Mouse (Mus musculus) adrenal gland, postnatal 10 days (tissue): ENCODE data around the gene Zfp260. TPM values are rescaled to one million over a fixed set of nuclear protein-coding genes. Genes with fewer than 3 reads are reported as not detected.
"Not testable (repeated sequence)": the region's sequence is repeated elsewhere in the genome, so short reads cannot be mapped to it uniquely, and the experiment has no call there.

Experiments used
- DNase-seq: peaks from one replicate; pipeline ENCODE4 v3.0.0; 2021; ENCODE audit warnings: mixed read lengths
- long read RNA-seq, 2 experiments: library from polyadenylated mRNA; stranded (forward); transcript quantifications; one replicate each; pipeline ENCODE4 v2.0.0; 2021
- total RNA-seq, 2 experiments: library from RNA; stranded (reverse); gene quantifications; 2 replicates each; pipeline ENCODE4 v1.2.3; 2021

The Zfp260 gene
- 10 to 100 TPM; 42.0 to 44.7 TPM for total RNA-seq
- long read RNA-seq, experiment 1, full-length matches to known transcripts, result 12 of 15 reads
- long read RNA-seq, experiment 1, partial matches to known transcripts, result 0 of 15 reads
- long read RNA-seq, experiment 1, other reads (novel, unspliced or antisense), result 3 of 15 reads
- long read RNA-seq, experiment 2, full-length matches to known transcripts, result 14 of 20 reads
- long read RNA-seq, experiment 2, partial matches to known transcripts, result 0 of 20 reads
- long read RNA-seq, experiment 2, other reads (novel, unspliced or antisense), result 6 of 20 reads

DNA sequence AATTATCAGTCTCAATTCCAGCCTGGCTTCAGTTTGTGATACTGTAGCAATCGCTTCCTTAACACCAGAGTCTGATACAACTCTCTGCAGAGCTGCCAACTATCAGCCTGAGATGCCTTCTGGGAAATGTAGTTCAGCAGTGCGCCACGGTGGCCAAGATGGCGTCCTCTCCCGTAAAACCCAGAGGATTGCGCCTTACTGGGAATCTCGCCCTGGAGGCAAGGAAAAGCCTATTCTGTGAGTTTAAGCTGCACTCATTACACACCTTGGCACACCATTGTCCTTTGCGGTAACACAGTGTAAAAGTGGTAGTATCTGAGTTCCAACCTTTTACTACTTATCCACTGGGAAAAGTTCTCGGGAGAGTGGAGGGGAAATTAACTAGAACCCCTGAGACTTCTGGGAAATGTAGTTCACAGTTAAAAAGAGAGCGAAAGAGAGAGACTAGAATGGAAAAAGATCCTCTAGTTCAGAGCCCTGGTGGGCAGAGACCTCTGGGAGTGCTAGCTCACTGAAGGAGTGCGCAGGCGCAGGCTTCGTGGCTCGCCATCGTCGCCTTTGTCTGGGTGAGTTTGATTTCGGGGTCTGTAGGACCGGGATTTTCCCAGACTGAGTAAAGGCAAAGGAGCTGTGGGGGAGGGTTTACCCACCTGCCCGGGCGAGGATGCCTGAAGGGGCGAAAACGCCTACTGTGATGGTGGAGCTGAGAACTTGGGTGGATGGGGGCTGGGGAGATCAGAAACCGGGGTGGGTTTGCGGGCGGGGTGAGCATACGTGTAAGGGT lies at the start of gene Zfp260:
Gene Zfp260 (plus strand): TSS at position 132 of the 784 bp plus-strand sequence.
- peak; percentile 91 for DNase-seq

DNA sequence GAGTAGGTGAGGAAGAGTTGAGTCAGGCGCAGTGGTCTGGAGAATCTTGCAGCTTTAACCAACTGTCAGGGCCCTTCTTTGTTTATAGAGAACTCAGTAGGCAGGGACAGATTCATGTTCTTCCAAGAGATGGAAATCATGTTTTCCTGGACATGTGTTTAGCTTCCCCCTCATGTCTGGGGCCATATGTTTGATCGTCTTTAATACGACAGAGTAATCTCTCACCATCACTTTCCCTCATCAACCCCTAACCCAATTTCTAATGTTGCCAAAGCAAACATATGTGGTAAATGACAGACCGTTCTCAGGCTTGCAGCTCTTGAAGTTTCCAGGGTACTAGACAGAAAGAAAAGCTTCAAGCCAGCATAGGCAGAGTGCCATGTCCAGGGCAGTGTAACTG lies 46.5 kb upstream of the Zfp260 start:
- DNase-seq, result no peak

DNA sequence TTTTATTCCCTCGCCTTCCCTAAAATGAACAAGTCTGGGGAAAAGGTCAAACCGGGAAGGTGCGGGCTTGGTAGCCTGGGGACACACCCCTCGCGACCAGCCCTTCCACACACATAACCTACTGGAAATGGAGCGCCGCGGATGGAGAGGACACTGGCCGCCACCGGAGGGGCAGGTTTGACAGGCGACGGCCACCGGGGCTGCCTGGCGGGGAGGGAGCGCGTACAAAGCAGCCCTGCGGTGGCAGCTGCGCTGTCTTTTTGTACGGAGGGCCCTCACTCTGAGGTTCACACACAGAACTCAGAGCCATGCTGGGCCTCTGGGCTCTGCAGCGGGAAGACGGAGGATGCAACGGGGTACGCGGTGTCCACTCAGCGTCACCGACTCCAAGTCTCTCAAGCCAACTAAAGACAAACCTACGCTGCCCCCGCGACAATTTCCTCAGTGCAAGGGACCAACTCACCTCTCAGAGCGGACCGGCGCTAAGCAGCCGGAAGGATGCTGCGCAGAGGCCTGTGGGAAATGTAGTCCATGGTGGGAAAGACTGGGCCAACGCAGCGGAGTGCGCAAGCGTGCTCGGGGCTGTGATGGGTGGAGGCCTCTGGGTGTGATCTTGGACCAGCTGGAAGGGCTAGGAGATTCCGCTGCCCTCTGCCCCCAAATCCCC lies 43.6 kb upstream of the Zfp260 start, which contains the start of gene Zfp14:
Gene Zfp14 (minus strand): TSS at position 499 of the 667 bp plus-strand sequence.
- peak; percentile 91 for DNase-seq

DNA sequence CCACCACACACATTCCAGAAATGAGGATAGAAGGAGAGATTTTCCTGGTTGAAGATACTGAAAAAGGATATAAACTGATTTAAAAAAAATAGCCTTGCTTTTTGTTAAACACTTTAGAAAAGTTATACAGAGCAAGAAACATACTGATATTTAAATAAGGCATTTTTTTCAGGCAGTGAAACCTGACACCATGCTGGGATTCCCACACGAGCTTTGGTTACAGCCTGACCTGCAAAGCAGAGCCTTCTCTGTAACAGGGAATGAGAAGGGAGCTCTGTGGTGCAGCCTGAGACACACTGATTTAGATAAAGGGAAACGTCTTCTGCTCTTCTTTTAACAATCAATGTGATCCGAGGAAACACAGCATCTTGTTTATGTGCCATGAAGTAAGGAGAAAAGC lies 41.0 kb upstream of the Zfp260 start:
- DNase-seq, result no peak

DNA sequence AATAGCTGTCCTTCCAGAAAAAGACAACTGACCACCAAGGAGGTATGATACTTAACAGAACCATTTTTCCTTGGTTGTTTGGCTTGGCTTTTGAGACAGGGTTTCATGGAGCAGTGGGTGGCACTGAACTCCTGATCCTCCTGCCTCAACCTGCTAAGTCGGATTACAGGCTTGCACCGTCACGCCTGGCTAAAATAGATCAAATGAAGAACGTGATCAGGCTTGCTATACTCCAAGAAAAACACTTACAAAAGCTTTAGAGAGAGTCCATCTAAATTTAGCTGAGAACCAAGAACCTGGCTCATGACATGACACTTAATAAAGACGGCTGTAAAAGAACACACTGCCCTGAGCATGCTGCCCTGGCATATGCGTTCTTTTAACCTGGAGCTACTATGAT lies 34.2 kb upstream of the Zfp260 start:
- DNase-seq, result no peak

DNA sequence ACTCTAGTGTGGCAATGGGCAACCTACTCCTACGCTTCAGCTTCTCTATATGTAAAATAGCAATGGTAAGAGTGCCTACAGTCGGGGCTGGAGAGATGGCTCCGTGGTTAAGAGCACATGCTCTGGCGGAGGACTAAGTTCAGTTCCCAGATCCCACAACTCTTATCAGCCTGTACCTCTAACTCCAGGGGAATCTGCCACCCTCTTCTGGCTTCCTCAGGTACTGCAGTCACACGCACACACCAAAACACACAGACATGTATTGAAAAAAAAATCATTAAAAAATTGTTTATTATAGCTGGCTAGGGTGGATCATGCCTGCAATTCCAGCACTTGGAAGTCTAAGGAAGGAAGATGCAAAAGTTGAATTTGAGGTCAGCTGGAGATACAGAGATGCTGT lies 32.1 kb upstream of the Zfp260 start:
- DNase-seq, result peak; percentile 12

DNA sequence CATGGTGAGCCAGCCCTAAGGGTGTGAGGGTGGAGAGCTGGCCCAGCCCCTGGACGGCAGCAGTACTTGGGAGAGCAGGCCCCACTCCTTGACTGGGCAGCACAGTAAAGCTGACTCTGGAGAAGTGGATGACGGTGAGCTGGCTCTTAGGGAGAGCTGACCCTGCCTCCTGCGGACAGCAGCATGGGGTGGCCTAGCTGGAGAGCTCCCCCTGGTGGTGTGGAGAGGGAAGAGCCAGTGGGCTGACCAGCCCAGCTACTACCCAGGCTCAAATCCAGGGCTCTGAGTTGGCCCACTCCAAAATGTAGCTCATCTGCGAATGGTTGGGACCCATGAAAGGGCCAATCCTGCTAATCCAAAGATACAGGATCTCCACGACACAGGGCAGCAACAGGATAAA lies 30.0 kb upstream of the Zfp260 start:
- DNase-seq, result no peak

DNA sequence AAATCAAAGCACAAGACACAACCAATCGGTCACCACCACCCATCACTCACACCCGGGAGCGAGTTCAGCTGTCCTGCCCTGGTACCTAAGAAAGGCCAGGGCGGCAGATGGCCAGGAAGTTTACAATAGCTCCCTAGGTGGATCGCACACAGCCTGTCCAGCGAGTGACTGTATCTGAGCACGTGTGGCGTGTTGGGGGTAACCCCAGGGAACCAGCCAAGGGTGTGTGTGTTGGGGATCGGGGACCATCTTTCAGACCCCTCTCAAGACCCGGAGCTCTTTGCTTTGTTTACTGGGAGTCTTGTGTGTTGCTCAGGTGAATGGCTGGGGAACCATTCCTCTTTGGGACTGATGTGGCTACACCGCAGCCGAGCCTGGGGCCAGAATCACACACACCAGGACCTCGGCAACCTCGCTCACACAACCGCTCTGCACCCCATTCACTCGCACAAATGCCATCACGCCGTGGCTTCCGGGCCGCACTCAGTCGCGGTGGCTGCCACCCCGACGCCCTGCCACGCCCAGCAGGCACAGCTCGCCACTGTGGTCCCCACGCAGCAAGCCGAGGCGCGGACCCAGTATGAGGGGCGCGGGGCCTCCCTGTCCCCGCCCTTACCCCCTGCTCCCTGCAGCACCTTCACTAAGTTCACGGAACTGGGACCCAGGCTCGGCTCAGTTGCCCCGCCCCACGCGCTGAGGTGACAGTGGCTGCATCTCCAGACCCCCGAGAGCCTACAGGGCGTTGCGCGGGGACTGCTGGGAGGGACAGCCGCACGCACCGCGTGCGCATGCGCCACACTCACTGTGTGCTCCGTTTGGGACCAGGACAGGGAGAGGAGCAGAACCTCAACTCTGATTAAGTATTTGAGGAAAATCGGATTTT lies 22.2 kb upstream of the Zfp260 start, which contains the start of gene Zfp82:
Gene Zfp82 (minus strand): TSS at position 755 of the 883 bp plus-strand sequence.
- peak; percentile 88 for DNase-seq

DNA sequence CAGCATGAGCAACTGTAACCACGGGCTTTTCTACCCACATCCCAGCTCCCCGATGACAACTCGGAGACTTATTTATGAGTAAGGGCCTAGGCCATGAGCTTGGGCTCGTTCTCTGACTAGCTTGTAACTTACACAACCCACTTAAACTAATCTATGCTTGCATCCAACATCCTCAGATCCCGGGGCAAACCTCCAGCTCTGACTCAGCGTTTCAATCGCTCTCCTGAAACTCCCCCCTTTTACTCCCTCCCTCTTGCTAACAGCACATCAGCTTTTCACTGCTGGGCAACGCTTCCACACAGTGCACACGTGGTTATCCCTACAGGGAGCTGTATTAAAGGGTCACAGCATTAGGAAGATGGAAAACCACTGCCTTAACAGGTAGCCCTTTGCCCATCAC lies 8.1 kb upstream of the Zfp260 start:
- no peak for DNase-seq

DNA sequence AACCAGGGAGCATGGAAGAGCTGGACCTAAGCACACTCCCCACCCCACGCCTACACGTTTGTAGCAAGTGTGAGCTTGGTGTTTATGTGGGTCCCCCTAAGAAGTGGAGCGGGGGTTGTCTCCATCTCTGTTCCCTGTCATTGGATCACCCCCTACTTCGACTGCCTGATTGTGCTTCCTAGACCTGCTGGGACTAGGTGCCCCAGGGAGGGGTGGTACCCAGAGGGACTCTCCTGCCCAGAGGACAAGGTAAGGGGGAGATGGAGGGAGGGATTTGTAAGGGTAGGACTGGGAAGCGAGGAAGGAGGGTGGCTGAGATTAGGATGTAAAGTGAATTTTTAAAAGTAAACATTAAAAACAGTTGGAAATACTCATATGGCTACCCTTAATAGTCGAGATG lies 5.2 kb upstream of the Zfp260 start:
- DNase-seq, result no peak

DNA sequence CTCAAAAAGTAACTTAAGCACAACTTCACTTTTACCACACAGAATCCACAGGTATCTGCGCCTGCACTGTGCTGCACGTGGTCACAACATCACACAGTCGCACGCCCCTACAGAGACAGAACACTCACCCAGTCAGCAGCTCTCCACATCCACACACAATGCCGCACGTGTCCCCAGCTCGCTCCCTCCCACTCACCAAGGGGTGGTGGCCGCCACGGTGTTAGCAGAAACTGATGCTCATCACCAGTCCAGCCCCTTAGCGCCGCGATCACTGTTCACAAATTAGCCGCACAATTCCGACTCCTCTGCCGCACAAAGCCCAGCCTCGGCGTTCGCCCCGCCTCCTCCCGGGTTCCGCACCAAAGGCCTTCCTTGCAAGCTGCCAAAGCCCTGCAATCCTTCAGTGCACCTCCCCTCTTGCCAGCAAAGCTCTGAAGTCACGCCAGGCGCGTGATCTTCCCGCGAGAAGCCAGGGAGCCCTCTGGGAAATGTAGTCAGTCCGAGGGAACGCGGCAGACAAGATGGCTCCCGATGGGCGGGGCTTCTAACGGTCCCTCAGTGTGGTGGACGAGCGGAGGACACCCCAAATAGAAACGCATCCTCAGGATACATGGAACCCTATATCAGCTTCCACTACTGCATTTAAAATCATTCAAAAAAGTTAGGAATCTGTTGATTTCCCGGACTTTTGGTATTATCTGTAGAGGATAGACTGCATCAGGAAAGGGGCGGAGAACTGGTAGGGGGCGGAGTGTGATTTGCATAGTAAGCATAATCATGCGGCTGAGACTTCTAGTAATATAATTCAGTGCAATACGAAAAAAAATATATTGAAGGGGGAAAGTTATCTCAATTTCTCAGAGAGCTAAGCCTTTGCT lies 4.2 kb upstream of the Zfp260 start, which contains the start of the genes Gm26920 and Zfp566:
Gene Gm26920 (minus strand): TSS at position 319 of the 878 bp plus-strand sequence.
Gene Zfp566 (minus strand): TSS at position 436 of the 878 bp plus-strand sequence.
- DNase-seq, result peak; percentile 96

DNA sequence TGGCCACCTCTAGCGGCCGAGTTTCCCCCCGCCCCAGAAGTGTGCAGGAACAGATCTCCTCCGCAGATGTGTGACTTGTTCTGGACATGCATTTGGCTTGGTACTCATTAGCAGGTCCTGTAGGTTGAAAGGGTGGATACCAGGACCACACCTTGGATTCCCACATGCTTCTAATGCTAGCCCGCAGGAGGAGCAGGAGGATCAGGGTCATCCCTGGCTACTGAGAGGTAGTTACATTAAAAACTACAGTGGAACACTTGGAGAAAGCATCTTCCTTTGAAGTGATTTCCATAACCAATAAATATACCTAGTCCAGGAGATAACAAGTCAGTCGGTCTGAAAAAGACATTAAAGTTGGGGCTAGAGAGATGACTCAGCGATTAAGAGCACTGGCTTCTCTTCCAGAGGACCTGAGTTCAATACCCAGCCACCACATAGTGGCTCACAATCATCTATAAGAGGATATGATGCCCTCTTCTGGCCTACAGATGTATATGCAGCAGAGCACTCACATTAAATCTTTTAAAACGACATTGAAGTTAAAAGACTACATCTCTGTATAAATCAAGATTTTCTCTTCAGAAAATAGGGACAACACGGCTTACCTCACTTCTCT lies 3.5 kb upstream of the Zfp260 start:
- DNase-seq, result no peak

DNA sequence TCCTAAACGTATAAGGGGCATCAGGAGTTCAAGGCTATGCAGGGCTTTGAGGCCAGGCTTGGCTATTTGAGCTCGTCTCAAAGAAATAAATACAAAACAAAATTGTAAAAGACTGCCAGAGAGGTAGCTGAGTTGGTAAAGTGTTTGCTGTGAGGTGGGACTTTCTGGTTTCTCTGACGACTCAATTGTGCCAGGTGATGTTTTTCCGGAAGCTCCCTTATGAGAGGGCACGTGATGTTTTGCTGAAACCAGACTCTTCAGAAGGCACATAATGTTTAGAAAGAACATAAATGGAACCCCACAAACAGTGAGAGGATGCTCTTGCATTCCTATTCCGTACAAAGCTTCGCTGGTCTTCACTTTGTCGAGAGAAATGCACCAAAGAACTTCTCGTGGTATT lies 1.9 kb upstream of the Zfp260 start:
- DNase-seq, result no peak

DNA sequence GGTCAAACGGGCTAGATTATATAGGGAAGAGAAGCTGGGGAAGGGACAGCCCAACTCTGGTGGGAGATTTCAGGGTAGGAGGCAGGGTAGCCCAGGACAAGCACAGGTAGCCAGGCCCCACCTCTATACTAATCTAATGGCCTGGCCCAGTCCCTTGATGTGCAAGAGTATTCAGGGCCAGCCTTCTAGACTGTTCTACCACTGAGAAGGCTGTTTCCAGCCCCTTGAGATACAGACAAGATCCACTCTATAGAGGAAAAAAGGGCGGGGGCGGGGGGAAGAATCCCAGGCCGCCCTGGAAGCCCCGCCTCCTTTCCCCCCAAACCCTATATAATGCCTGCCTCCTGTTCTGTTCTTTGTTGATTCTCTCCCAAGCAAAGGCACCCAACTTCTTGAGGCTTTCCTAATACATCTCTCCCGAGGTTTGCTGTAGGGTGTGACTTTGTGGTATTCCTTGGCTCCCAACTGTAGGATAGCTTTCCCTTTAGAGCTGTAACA lies 610 bp upstream of the Zfp260 start:
- DNase-seq, result no peak

DNA sequence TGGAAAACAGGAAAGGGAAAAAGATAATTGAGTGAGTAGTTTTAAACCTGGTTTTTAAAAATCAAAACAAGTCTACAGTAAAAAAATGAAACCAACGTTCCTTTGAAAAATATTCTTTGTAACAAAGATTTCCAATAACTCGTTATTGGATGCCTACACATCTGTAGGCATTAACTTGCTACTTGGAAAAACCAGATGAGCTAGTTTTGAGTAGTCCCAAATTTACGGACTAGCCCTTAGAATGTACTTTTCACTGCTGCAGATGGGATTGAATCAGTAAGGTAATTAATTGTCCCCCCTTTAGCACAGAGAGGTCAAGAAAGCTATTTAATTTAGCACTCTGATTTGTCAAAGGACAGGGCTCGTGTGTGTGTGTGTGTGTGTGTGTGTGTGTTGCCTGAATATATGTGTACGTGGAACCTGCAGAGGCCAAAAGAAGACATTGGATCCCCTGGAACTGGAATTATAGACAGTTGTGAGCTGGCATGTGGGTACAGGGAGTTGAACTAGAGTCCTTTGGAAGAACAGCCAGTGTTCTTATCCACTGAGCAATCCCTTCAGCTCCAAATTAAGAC lies 1.1 kb downstream of the Zfp260 start:
- peak; percentile 23 for DNase-seq

DNA sequence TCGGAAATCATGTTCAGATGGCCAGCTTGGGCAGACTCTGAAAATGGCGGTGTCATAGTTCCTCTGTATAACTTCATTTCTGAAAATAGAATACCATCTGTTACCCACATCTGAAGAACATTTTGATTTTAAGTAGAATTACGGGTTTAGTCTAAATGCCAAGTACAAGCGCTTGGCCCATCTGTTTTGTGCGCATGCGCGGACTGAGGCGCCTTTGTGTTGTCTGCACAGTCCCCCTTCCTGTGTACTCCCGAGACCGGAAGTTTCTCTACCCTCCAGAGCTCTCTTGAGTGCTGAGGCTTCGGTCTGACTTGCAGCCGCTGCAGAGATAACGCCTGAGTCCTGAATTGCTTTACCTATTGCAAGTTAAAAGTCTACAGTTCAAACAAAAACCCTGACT lies 4.7 kb downstream of the Zfp260 start:
- DNase-seq, result no peak

DNA sequence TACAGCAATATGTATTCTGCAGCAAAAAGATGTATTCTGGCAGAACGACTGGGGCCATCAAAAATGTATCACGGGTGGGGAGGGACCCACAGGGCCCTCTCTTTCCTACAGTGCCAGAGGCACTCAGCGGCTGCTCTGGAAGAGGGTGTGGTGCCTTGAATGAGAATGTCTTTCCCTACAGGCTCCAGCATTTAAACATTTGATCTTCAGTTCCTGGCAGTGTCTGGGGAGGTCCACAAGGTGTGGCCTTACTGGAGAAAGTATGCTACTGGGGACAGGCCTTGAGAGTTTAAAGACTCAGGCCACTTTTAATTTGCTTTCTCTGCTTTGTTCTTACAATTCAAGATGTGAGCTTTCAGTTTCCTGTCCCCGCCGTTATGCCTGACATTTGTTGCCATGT lies 21.5 kb downstream of the Zfp260 start:
- DNase-seq, result no peak

DNA sequence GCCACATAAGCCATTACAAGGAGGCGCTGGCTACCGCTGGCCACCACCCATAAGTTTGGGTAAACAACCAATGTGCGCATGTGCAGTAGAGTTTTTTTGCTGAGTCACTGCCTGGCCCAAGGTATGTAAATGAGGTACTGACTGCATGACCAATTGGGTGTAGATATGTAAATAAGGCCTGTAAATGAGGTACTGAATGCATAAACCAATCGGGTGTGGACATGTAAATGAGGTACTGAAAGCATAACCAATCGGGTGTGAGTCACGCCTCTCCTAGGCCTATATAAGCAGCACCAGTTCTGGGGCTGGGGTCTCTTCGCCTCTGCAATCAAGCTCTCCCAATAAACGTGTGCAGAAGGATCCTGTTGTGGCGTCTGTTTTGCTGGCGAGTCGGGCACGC lies 23.4 kb downstream of the Zfp260 start:
- not testable (repeated sequence) for DNase-seq

DNA sequence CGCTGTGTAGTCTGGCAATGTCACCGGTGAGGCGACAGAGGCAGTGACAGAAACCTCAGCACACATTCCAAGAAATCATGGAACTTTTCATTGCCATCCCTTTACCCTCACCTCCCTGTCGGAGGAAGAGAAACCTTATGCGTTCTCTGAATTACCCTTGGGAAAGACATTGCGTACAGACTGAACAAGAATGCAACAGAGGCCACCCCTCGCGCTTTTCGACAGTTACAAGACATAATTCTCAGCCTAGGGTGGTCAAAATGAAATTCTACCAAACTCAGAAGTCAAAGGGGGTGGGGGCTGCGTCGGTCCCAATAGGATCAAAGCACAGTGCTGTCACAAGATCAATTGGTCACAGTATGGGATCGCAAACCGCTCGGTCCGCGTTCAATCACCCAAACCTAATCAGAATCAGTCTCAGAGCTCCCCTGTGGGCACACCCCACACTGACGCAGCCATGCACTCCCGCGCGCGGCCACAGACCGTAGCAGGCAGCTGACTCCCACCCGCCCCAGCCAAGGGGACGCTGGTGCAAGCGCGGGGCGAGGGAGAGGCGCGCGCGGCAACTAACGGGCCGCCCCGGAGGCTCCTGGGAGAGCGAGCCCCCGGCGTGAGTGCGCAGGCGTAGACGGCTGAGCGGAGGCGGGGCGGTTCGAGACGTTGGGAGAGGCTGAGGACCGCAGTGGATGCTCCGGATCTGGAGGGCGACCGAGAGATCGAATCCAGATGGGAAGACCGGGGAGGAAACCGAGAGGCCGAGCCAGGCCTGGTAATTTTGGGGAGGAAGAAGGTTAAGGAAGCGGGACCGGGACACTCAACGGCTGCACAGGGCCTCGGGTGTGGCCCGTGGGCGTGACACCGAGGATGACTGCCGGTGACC lies 27.0 kb downstream of the Zfp260 start, which contains the start of gene Zfp382:
Gene Zfp382 (plus strand): TSS at position 635 of the 880 bp plus-strand sequence.
- peak; percentile 95 for DNase-seq
